Mouse (Mus musculus) heart, embryonic 11.5 days (tissue): ENCODE measurements around the gene Olfr1179. TPM values are rescaled to one million over a fixed set of nuclear protein-coding genes. Genes with fewer than 3 reads are reported as not detected.
"Not testable (repeated sequence)": the region's sequence is repeated elsewhere in the genome, so short reads cannot be mapped to it uniquely, and the experiment has no call there.

Source experiments
- ATAC-seq: fragments of 200-750 bp; cut with Nextera tagmentation; replicated peaks from 2 replicates; pipeline ENCODE4 v1.8.0; 2017; ENCODE audit warnings: moderate library complexity; ENCODE audit not compliant: insufficient number of reproducible peaks, low FRiP score, low TSS enrichment
- H3K27ac ChIP-seq: fragments of 300-500 bp; sonication (generic); 2 replicates; pipeline ENCODE4 v1.5.1; 2014; ENCODE audit warnings: mild to moderate bottlenecking, low read depth, low read length
- H3K27me3 ChIP-seq: fragments of 300-500 bp; sonication (generic); 2 replicates; pipeline ENCODE4 v1.6.1; 2014; ENCODE audit warnings: mild to moderate bottlenecking, low read length, mixed read lengths; ENCODE audit not compliant: control insufficient read depth, insufficient read depth
- H3K36me3 ChIP-seq: fragments of 300-500 bp; sonication (generic); 2 replicates; pipeline ENCODE4 v1.6.1; 2014; ENCODE audit warnings: mild to moderate bottlenecking, low read length, moderate library complexity, mixed read lengths; ENCODE audit not compliant: control insufficient read depth, insufficient read depth
- H3K4me1 ChIP-seq: fragments of 300-500 bp; sonication (generic); 2 replicates; pipeline ENCODE4 v1.6.1; 2014; ENCODE audit warnings: low read length; ENCODE audit not compliant: control insufficient read depth, insufficient read depth
- H3K4me2 ChIP-seq: fragments of 300-500 bp; sonication (generic); 2 replicates; pipeline ENCODE4 v1.6.1; 2014; ENCODE audit warnings: mild to moderate bottlenecking, moderate library complexity
- H3K4me3 ChIP-seq: fragments of 300-500 bp; sonication (generic); 2 replicates; pipeline ENCODE4 v1.5.1; 2014; ENCODE audit warnings: low read depth, low read length
- H3K9ac ChIP-seq: fragments of 300-500 bp; sonication (generic); 2 replicates; pipeline ENCODE4 v1.6.1; 2014; ENCODE audit warnings: mild to moderate bottlenecking, low read depth, low read length, moderate library complexity
- H3K9me3 ChIP-seq: fragments of 300-500 bp; sonication (generic); replicated peaks from 2 replicates; pipeline ENCODE4 v1.6.1; 2016; ENCODE audit warnings: low read length; ENCODE audit not compliant: control insufficient read depth
- WGBS: fragments of 180-500 bp; shearing (Covaris S2); extraction: QIAGEN DNeasy Blood & Tissue Kit; methylation state at CpG from one replicate; pipeline ENCODE4 v1.1.7; 2014; ENCODE audit not compliant: insufficient replicate concordance; 5-methylcytosine and 5-hydroxymethylcytosine counted together
- polyA plus RNA-seq: library from polyadenylated mRNA; unstranded; fragments of >200 nt; fragmentation: Nextera tagmentation; extraction: Ambion mirVana; gene quantifications from 2 replicates; pipeline ENCODE4 v1.2.1, GENCODE M21; 2014

Gene Olfr1179
- not detected in 2 replicates for polyA plus RNA-seq

- Histone ChIP-seq H3K4me1 (no peaks in the 10 kb centered on the region), H3K36me3 (no peaks in the 10 kb centered on the region), H3K4me2 (no peak within 1 kb of the TSS), H3K27me3 (no peaks in the 10 kb centered on the region), H3K27ac (no peak within 1 kb of the TSS), H3K4me3 (no peak within 1 kb of the TSS), H3K9ac (no peak within 1 kb of the TSS), H3K9me3 (no peaks in the 10 kb centered on the region)
- WGBS, result 77% methylated on average over 3 of the region's 3 CpGs
- ATAC-seq, result no peak
Observed at GRCm38 (mm10) chr2:88406353-88406752, at the start of gene Olfr1179. TSS of gene Olfr1179 (minus strand) at chr2:88406453.

GRCm38 (mm10) chr2:88454567-88454966 lies 48.3 kb upstream of the Olfr1179 start, which contains the start of gene Olfr1183:
TSS of gene Olfr1183 (plus strand) at chr2:88454867.
- H3K9ac ChIP-seq, H3K4me3 ChIP-seq, H3K27ac ChIP-seq, H3K36me3 ChIP-seq, H3K4me2 ChIP-seq, H3K27me3 ChIP-seq, ATAC-seq, H3K4me1 ChIP-seq, H3K9me3 ChIP-seq: not testable (repeated sequence)
- WGBS, result 79% methylated on average over 1 of the region's 1 CpGs

- ATAC-seq, result no peak
- Histone ChIP-seq H3K9ac (no peak within 1 kb of the TSS), H3K4me2 (no peak within 1 kb of the TSS), H3K9me3 (no peaks in the 10 kb centered on the region), H3K4me1 (no peaks in the 10 kb centered on the region), H3K36me3 (no peaks in the 10 kb centered on the region), H3K27me3 (no peaks in the 10 kb centered on the region), H3K27ac (no peak within 1 kb of the TSS), H3K4me3 (no peak within 1 kb of the TSS)
- WGBS, result 95% methylated on average over 1 of the region's 1 CpGs
Observed at GRCm38 (mm10) chr2:88449031-88449430, 42.8 kb upstream of the Olfr1179 start, which contains the start of gene Gm13757. TSS of gene Gm13757 (minus strand) at chr2:88449131.

GRCm38 (mm10) chr2:88426071-88426470 lies 19.8 kb upstream of the Olfr1179 start, which contains the start of gene Olfr1181:
TSS of gene Olfr1181 (minus strand) at chr2:88426171.
- Histone ChIP-seq H3K4me1 (no peaks in the 10 kb centered on the region), H3K4me2 (no peak within 1 kb of the TSS), H3K27ac (no peak within 1 kb of the TSS), H3K9me3 (no peaks in the 10 kb centered on the region), H3K4me3 (no peak within 1 kb of the TSS), H3K36me3 (no peaks in the 10 kb centered on the region), H3K27me3 (no peaks in the 10 kb centered on the region), H3K9ac (no peak within 1 kb of the TSS)
- no peak for ATAC-seq
- WGBS, result 75% methylated on average over 1 of the region's 1 CpGs

GRCm38 (mm10) chr2:88419051-88419450 lies 12.8 kb upstream of the Olfr1179 start, which contains the start of gene Olfr1180:
TSS of gene Olfr1180 (minus strand) at chr2:88419151.
- Histone ChIP-seq H3K9ac (no peak within 1 kb of the TSS), H3K27me3 (no peaks in the 10 kb centered on the region), H3K27ac (no peak within 1 kb of the TSS), H3K4me1 (no peaks in the 10 kb centered on the region), H3K9me3 (no peaks in the 10 kb centered on the region), H3K36me3 (no peaks in the 10 kb centered on the region), H3K4me2 (no peak within 1 kb of the TSS), H3K4me3 (no peak within 1 kb of the TSS)
- ATAC-seq, result no peak
- 74% methylated on average over 2 of the region's 2 CpGs for WGBS

GRCm38 (mm10) chr2:88386762-88387161 lies 19.5 kb downstream of the Olfr1179 start, which contains the start of gene Olfr1178:
TSS of gene Olfr1178 (plus strand) at chr2:88387062.
- no peak within 1 kb of the TSS for H3K9ac ChIP-seq
- no peak within 1 kb of the TSS for H3K27ac ChIP-seq
- no peak within 1 kb of the TSS for H3K4me3 ChIP-seq
- no peaks in the 10 kb centered on the region for H3K4me1 ChIP-seq
- no peak within 1 kb of the TSS for H3K4me2 ChIP-seq
- no peaks in the 10 kb centered on the region for H3K27me3 ChIP-seq
- WGBS, result 74% methylated on average over 1 of the region's 1 CpGs
- no peak for ATAC-seq
- H3K9me3 ChIP-seq, result no peaks in the 10 kb centered on the region
- H3K36me3 ChIP-seq, result no peaks in the 10 kb centered on the region

GRCm38 (mm10) chr2:88356304-88356703 lies 49.9 kb downstream of the Olfr1179 start:
- WGBS, result 4% methylated on average over 2 of the region's 2 CpGs
- H3K36me3 ChIP-seq, result no peaks in the 10 kb centered on the region
- no peak overlapping the region for H3K27ac ChIP-seq
- no peaks in the 10 kb centered on the region for H3K27me3 ChIP-seq
- no peaks in the 10 kb centered on the region for H3K9me3 ChIP-seq
- no peak overlapping the region for H3K4me2 ChIP-seq
- H3K9ac ChIP-seq, result no peak overlapping the region
- no peaks in the 10 kb centered on the region for H3K4me1 ChIP-seq
- H3K4me3 ChIP-seq, result no peak overlapping the region
- ATAC-seq, result no peak

Other genes starting within 250 kb of the Olfr1179 start
- not detected in 2 replicates for gene Olfr1168, start 224.6 kb downstream of the Olfr1179 start, polyA plus RNA-seq
- gene Olfr1170, start 178.1 kb downstream of the Olfr1179 start, polyA plus RNA-seq, result not detected in 2 replicates
- not detected in 2 replicates for gene Olfr1173, start 126.6 kb downstream of the Olfr1179 start, polyA plus RNA-seq
- gene Olfr1174-ps, start 91.3 kb downstream of the Olfr1179 start, polyA plus RNA-seq, result not detected in 2 replicates
- not detected in 2 replicates for gene Olfr1175-ps, start 79.2 kb downstream of the Olfr1179 start, polyA plus RNA-seq
- gene Olfr1176, start 69.7 kb downstream of the Olfr1179 start, polyA plus RNA-seq, result not detected in 2 replicates
- gene Olfr1177-ps, start 60.0 kb downstream of the Olfr1179 start, polyA plus RNA-seq, result not detected in 2 replicates
- not detected in 2 replicates for gene Olfr1178, start 19.4 kb downstream of the Olfr1179 start, polyA plus RNA-seq
- gene Olfr1180, start 12.7 kb upstream of the Olfr1179 start, polyA plus RNA-seq, result not detected in 2 replicates
- not detected in 2 replicates for gene Olfr1181, start 19.7 kb upstream of the Olfr1179 start, polyA plus RNA-seq
- not detected in 2 replicates for gene Gm13757, start 42.7 kb upstream of the Olfr1179 start, polyA plus RNA-seq
- gene Olfr1183, start 48.4 kb upstream of the Olfr1179 start, polyA plus RNA-seq, result not detected in 2 replicates
- not detected in 2 replicates for gene Olfr1184, start 77.1 kb upstream of the Olfr1179 start, polyA plus RNA-seq
- not detected in 2 replicates for gene Olfr1185-ps1, start 86.9 kb upstream of the Olfr1179 start, polyA plus RNA-seq
- gene Olfr1186, start 112.1 kb upstream of the Olfr1179 start, polyA plus RNA-seq, result not detected in 2 replicates
- gene Olfr1188, start 150.5 kb upstream of the Olfr1179 start, polyA plus RNA-seq, result not detected in 2 replicates
- gene Olfr1189, start 180.0 kb upstream of the Olfr1179 start, polyA plus RNA-seq, result not detected in 2 replicates
- gene Olfr1191-ps1, start 234.1 kb upstream of the Olfr1179 start, polyA plus RNA-seq, result not detected in 2 replicates
- not detected in 2 replicates for gene Olfr1192-ps1, start 242.1 kb upstream of the Olfr1179 start, polyA plus RNA-seq